Mouse (Mus musculus): ENCODE measurements at regions not wholly inside any gene's neighbourhood (a gene's known extent, or its start where the extent isn't known, plus 50 kb on each side); places are given as distances from the start of the nearest gene placed in this dataset.

DNA sequence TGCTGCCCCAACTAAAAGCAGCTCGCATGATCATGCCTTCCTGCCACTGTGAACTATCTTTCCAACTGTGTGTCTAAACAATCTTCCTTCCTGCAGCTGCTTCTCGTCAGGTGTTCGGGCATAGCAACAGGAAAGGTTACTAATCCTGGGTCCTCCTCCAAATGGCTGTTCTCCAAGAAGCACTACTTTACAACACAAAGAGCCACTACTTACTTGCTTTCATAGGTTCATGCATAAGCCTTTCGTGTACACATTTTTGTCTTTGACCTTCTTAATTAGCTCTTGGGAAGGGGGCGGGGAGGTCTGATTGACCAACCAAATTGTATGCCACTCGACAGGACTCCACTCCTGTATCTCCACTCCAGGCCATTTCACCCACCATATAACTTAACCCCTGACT lies 61.4 kb upstream of the Rad23b start:
- WGBS = 72% methylated on average over 6 of the region's 6 CpGs
- ATAC-seq (replicated peaks; ENCODE audit: low FRiP score) = no peak
- H3K27ac ChIP-seq = no peak overlapping the region
- no peak overlapping the region for H3K9ac ChIP-seq
- peaks cover 5% of the 10 kb centered on the region; the same call in 1 of the 2 replicates for H3K27me3 ChIP-seq
- H3K36me3 ChIP-seq = no peaks in the 10 kb centered on the region
- no peak overlapping the region for H3K4me2 ChIP-seq
- H3K9me3 ChIP-seq (replicated peaks) = no peaks in the 10 kb centered on the region
- H3K4me1 ChIP-seq = 0 out of 2 replicates have a peak, but pooled peaks cover 1% of the 10 kb centered on the region
- no peak overlapping the region for H3K4me3 ChIP-seq (replicated peaks)

DNA sequence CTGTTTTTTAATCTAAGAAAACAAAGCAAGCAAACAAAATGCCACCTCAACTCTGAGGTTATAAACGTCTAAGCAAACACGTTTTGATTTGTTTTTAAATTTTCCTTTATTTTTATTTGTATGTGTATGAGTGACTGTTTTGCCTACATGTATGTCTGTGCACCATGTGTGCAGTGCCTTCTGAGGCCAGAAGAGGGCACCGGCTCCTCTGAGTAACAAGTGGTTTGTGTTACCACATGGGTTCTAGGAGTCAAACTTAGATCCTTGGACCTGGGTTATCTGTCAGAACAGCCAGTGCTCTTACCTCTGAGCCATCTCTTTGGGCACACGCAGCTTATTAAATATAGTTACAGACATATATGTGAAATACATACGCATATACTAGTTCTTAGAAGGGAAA lies 57.6 kb upstream of the Rad23b start:
- Histone ChIP-seq H3K4me2 (no peak overlapping the region), H3K27me3 (peaks cover 5% of the 10 kb centered on the region; the same call in 1 of the 2 replicates), H3K36me3 (no peaks in the 10 kb centered on the region), H3K27ac (no peak overlapping the region), H3K4me1 (0 out of 2 replicates have a peak, but pooled peaks cover 11% of the 10 kb centered on the region), H3K4me3 (replicated peaks) (no peak overlapping the region), H3K9ac (no peak overlapping the region), H3K9me3 (replicated peaks) (no peaks in the 10 kb centered on the region)
- WGBS = 87% methylated on average over 5 of the region's 5 CpGs
- ATAC-seq (replicated peaks; ENCODE audit: low FRiP score) = no peak

DNA sequence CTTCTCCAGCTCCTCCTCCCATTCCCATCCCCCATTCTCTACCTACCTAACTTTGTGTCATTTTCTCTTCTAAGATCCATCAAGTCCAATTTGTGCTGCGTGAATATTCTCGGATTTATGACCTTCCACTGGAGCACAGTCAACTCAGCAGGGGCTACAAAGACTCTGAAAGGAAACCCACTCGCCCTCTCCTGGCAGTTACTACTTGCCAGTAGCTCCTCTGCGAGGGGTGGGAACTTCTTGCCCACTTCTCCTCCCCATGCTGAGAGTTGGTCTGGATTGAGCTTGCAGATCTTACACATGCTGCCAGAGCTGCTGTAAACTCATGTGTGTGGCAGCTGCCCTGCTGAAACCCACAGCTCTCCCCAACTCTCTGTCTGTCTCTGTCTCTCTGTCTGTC lies 57.1 kb upstream of the Rad23b start:
- Histone ChIP-seq H3K27me3 (peaks cover 5% of the 10 kb centered on the region; the same call in 1 of the 2 replicates), H3K9me3 (replicated peaks) (no peaks in the 10 kb centered on the region), H3K4me2 (no peak overlapping the region), H3K9ac (no peak overlapping the region), H3K36me3 (no peaks in the 10 kb centered on the region), H3K27ac (no peak overlapping the region), H3K4me3 (replicated peaks) (no peak overlapping the region), H3K4me1 (0 out of 2 replicates have a peak, but pooled peaks cover 11% of the 10 kb centered on the region)
- no peak for ATAC-seq (replicated peaks; ENCODE audit: low FRiP score)
- 57% methylated on average over 4 of the region's 4 CpGs for WGBS

DNA sequence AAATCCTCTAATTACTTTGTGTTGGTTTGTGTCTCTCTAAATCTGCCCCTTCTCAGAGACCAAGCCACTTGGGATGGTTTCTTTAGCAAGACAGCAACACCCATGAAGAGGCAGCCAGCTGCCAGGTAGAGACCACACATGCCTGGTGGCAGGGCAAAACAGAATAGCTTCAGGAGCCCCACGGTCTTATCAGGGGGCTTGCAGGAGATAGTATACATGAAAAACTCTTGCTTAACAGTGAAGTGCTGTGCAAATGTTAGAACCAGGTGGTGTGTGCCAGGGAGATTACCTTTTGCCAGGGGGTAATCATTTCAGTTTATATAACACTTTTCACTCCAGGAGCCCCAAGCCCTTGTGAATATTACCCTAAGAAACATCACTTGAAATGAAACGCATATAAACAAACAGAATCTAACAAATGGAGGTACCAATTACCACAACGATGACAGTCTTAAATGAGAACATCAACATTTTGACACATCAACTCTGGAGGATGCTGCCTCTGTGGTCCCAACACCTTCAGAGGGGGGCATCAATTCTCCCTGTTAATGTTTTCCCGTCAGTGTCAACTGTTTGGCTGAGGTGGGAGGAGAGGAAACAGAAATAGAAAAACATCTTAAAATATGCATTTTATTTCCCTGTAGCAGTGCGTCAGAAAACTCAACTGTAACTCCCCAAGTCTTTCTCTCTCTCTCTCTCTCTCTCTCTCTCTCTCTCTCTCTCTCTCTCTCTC lies 56.3 kb upstream of the Rad23b start:
- Histone ChIP-seq H3K27ac (no peak overlapping the region), H3K4me2 (peak overlapping the region; percentile 66), H3K9me3 (replicated peaks) (no peaks in the 10 kb centered on the region), H3K4me1 (0 out of 2 replicates have a peak, but pooled peaks cover 11% of the 10 kb centered on the region), H3K9ac (no peak overlapping the region), H3K27me3 (peaks cover 5% of the 10 kb centered on the region; the same call in 1 of the 2 replicates), H3K4me3 (replicated peaks) (no peak overlapping the region), H3K36me3 (no peaks in the 10 kb centered on the region)
- ATAC-seq (replicated peaks; ENCODE audit: low FRiP score) = no peak
- WGBS = 29% methylated on average over 5 of the region's 5 CpGs

DNA sequence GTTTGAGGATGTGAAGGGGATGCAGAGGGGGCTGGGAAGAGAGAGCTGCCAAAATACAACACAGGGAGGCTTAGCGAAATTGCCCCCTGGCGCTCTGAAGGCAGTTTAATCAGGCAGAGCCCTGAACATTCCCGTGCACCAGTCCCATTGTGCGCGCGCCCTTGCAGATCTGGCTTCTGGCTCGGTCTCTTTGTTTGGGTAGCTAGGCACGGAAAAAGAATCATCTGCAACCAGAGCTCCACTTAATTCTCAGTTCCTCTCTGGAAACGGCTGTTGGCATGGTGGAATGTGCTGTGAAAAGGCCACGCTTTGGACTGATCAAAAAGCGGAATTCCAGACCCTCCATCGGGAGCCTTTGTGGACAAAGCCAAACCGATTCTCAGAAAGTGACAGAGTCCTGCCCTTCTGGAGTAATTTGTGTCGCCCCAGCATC lies 55.6 kb upstream of the Rad23b start:
- peak overlapping the region; percentile 66 for H3K4me2 ChIP-seq
- H3K27me3 ChIP-seq = peaks cover 5% of the 10 kb centered on the region; the same call in 1 of the 2 replicates
- H3K9ac ChIP-seq = peak overlapping the region; percentile 42
- under 1% methylated on average over 14 of the region's 14 CpGs for WGBS
- ATAC-seq (replicated peaks; ENCODE audit: low FRiP score) = no peak
- peak overlapping the region; percentile 39 for H3K4me3 ChIP-seq (replicated peaks)
- 0 out of 2 replicates have a peak, but pooled peaks cover 11% of the 10 kb centered on the region for H3K4me1 ChIP-seq
- no peak overlapping the region for H3K27ac ChIP-seq
- H3K9me3 ChIP-seq (replicated peaks) = no peaks in the 10 kb centered on the region
- H3K36me3 ChIP-seq = no peaks in the 10 kb centered on the region

DNA sequence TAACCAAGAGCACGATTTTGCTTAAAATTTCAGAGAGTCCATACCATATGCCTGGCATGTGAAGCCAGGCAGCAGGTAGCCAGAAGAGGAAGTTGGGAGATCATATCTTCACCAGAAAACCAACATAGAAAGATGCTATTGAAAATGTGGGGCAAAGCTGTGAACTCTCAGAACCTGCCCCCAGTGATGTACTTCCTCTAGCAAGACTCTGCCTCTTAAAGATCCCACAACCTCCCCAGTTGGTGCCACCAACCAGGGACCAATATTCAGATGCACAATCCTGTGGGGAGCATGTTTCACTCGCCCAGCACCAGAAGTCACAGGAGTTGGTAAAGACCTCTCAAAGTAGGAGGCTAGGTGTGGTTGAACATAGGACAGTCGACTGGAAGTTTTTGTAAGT lies 52.0 kb upstream of the Rad23b start:
- no peak overlapping the region for H3K4me3 ChIP-seq (replicated peaks)
- H3K27ac ChIP-seq = no peak overlapping the region
- WGBS = 83% methylated on average over 3 of the region's 3 CpGs
- ATAC-seq (replicated peaks; ENCODE audit: low FRiP score) = no peak
- peaks cover 5% of the 10 kb centered on the region; the same call in 1 of the 2 replicates for H3K27me3 ChIP-seq
- H3K36me3 ChIP-seq = no peaks in the 10 kb centered on the region
- H3K4me2 ChIP-seq = no peak overlapping the region
- no peak overlapping the region for H3K9ac ChIP-seq
- H3K9me3 ChIP-seq (replicated peaks) = no peaks in the 10 kb centered on the region
- H3K4me1 ChIP-seq = 0 out of 2 replicates have a peak, but pooled peaks cover 11% of the 10 kb centered on the region
